Mouse (Mus musculus): ENCODE measurements around the gene Xlr5a. TPM values are rescaled to one million over a fixed set of nuclear protein-coding genes. Genes with fewer than 3 reads are reported as not detected.
"Not testable (repeated sequence)": the region's sequence is repeated elsewhere in the genome, so short reads cannot be mapped to it uniquely, and the experiment has no call there.

Xlr5a gene
- total RNA-seq (2021), result 0.24 TPM in 1 of 2 replicates, not detected in the other
- long read RNA-seq, result 0 reads

GRCm38 (mm10) chrX:73292876-73293275 lies at the start of gene Xlr5a, which contains the start of gene Xlr5c:
Xlr5a (minus strand) TSS chrX:73292976.
Xlr5c (minus strand) TSS chrX:73292976.
- DNase-seq, result not testable (repeated sequence)

- peak; percentile 85 for DNase-seq
Measured at GRCm38 (mm10) chrX:73342483-73342895, 49.7 kb upstream of the Xlr5a start, which contains the start of gene Zfp275. Zfp275 (plus strand) TSS chrX:73342621.

- no peak for DNase-seq
Measured at GRCm38 (mm10) chrX:73342068-73342467, 49.3 kb upstream of the Xlr5a start.

- no peak for DNase-seq
Measured at GRCm38 (mm10) chrX:73341473-73341872, 48.7 kb upstream of the Xlr5a start.

- DNase-seq, result no peak
Measured at GRCm38 (mm10) chrX:73336740-73337139, 44.0 kb upstream of the Xlr5a start, which contains the start of gene Gm45015. Gm45015 (minus strand) TSS chrX:73336840.

GRCm38 (mm10) chrX:73333548-73333947 lies 40.8 kb upstream of the Xlr5a start:
- no peak for DNase-seq

- DNase-seq, result no peak
Measured at GRCm38 (mm10) chrX:73327215-73327614, 34.4 kb upstream of the Xlr5a start.

GRCm38 (mm10) chrX:73321029-73321428 lies 28.3 kb upstream of the Xlr5a start:
- DNase-seq, result no peak

- peak; percentile 7 for DNase-seq
Measured at GRCm38 (mm10) chrX:73312522-73312921, 19.7 kb upstream of the Xlr5a start.

- DNase-seq, result not testable (repeated sequence)
Measured at GRCm38 (mm10) chrX:73295745-73296144, 3.0 kb upstream of the Xlr5a start.

- DNase-seq, result not testable (repeated sequence)
Measured at GRCm38 (mm10) chrX:73265270-73265669, 27.5 kb downstream of the Xlr5a start, which contains the start of gene Xlr3c. Xlr3c (minus strand) TSS chrX:73265390.

GRCm38 (mm10) chrX:73262428-73262827 lies 30.3 kb downstream of the Xlr5a start:
- not testable (repeated sequence) for DNase-seq

- not testable (repeated sequence) for DNase-seq
Measured at GRCm38 (mm10) chrX:73242821-73243325, 49.9 kb downstream of the Xlr5a start, which contains the start of gene Xlr4c. Xlr4c (minus strand) TSS chrX:73243130.

GRCm38 (mm10) chrX:73229288-73229687 lies 63.5 kb downstream of the Xlr5a start:
- DNase-seq, result no peak

- peak; percentile 54 for DNase-seq
Measured at GRCm38 (mm10) chrX:73228606-73229214, 64.1 kb downstream of the Xlr5a start.

GRCm38 (mm10) chrX:73227914-73228605 lies 64.7 kb downstream of the Xlr5a start, which contains the start of gene F8a:
F8a (plus strand) TSS chrX:73228291.
- DNase-seq, result peak; percentile 80

- DNase-seq, result no peak
Measured at GRCm38 (mm10) chrX:73225365-73225764, 67.4 kb downstream of the Xlr5a start.

- not testable (repeated sequence) for DNase-seq
Measured at GRCm38 (mm10) chrX:73213819-73214564, 78.8 kb downstream of the Xlr5a start, which contains the start of gene Xlr4b. Xlr4b (plus strand) TSS chrX:73214333.

- peak; percentile 10 for DNase-seq
Measured at GRCm38 (mm10) chrX:73191934-73192333, 100.8 kb downstream of the Xlr5a start, which contains the start of gene Xlr3b. Xlr3b (plus strand) TSS chrX:73192207.

- not testable (repeated sequence) for DNase-seq
Measured at GRCm38 (mm10) chrX:73176889-73177288, 115.9 kb downstream of the Xlr5a start, which contains the start of gene Spin2d. Spin2d (minus strand) TSS chrX:73176989.

GRCm38 (mm10) chrX:73149350-73149749 lies 143.4 kb downstream of the Xlr5a start, which contains the start of gene DXBay18:
DXBay18 (minus strand) TSS chrX:73149450.
- not testable (repeated sequence) for DNase-seq

- DNase-seq, result not testable (repeated sequence)
Measured at GRCm38 (mm10) chrX:73148496-73148895, 144.3 kb downstream of the Xlr5a start, which contains the start of gene Xlr5b. Xlr5b (plus strand) TSS chrX:73148796.
